Mouse (Mus musculus) intestine, embryonic 16.5 days (tissue): ENCODE data around the gene Prrc2a. TPM values are rescaled to one million over a fixed set of nuclear protein-coding genes. Genes with fewer than 3 reads are reported as not detected.

Source experiments
- ATAC-seq: fragments of 200-750 bp; cut with Nextera tagmentation; 2 replicates; pipeline ENCODE4 v1.8.0; 2017; ENCODE audit warnings: moderate TSS enrichment, moderate library complexity
- H3K27ac ChIP-seq: fragments of 300-500 bp; sonication (generic); 2 replicates; pipeline ENCODE4 v1.5.1; 2014; ENCODE audit warnings: mild to moderate bottlenecking, low read length
- H3K27me3 ChIP-seq: fragments of 300-500 bp; sonication (generic); replicated peaks from 2 replicates; pipeline ENCODE4 v1.6.1; 2014; ENCODE audit warnings: low read length, control low read depth, mixed read lengths; ENCODE audit not compliant: control insufficient read depth, insufficient read depth
- H3K36me3 ChIP-seq: fragments of 300-500 bp; sonication (generic); 2 replicates; pipeline ENCODE4 v1.6.1; 2014; ENCODE audit warnings: low read length, control low read depth; ENCODE audit not compliant: control insufficient read depth, insufficient read depth
- H3K4me1 ChIP-seq: fragments of 300-500 bp; sonication (generic); 2 replicates; pipeline ENCODE4 v1.6.1; 2014; ENCODE audit warnings: low read length, control low read depth, mixed read lengths; ENCODE audit not compliant: control insufficient read depth, insufficient read depth
- H3K4me2 ChIP-seq: fragments of 300-500 bp; sonication (generic); 2 replicates; pipeline ENCODE4 v1.6.1; 2014; ENCODE audit warnings: low read depth, low read length, control low read depth
- H3K4me3 ChIP-seq: fragments of 300-500 bp; sonication (generic); 2 replicates; pipeline ENCODE4 v1.5.1; 2014; ENCODE audit warnings: mild to moderate bottlenecking, low read length
- H3K9ac ChIP-seq: fragments of 300-500 bp; sonication (generic); 2 replicates; pipeline ENCODE4 v1.6.1; 2014; ENCODE audit warnings: low read depth, low read length
- H3K9me3 ChIP-seq: fragments of 300-500 bp; sonication (generic); 2 replicates; pipeline ENCODE4 v1.6.1; 2016; ENCODE audit warnings: low read length, control low read depth; ENCODE audit not compliant: control insufficient read depth
- WGBS: fragments of 180-500 bp; shearing (Covaris S2); extraction: QIAGEN DNeasy Blood & Tissue Kit; methylation state at CpG from one replicate; pipeline ENCODE4 v1.1.7; 2014; 5-methylcytosine and 5-hydroxymethylcytosine counted together
- polyA plus RNA-seq: library from polyadenylated mRNA; unstranded; fragments of >200 nt; fragmentation: Nextera tagmentation; extraction: Ambion mirVana; gene quantifications from 2 replicates; pipeline ENCODE4 v1.2.1, GENCODE M21; 2015

Gene Prrc2a
- polyA plus RNA-seq, 1 experiment from 2014 or later, result 103 TPM

DNA sequence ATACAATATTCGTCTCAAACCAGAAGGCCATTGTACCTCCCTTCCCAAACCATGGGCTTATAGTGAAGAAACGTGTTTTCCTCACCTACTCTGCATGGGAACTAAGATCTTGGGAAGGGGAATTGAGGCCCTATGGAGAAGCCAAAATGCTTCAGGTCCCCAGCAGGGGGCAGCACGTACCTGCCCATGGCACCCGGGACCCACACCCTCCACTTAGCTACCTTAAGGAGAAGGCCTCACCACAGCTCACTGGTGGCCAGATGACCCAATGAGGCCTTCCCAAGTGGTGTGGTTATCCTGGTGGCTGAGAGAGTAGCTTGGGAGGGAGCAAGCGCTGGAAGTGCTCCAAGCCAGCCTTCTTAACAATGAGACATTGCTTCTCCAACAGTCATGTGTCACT, 13.8 kb upstream of the Prrc2a start:
- Histone ChIP-seq H3K9ac (no peak overlapping the region), H3K4me3 (no peak overlapping the region), H3K27me3 (no peaks in the 10 kb centered on the region), H3K4me2 (no peak overlapping the region), H3K36me3 (no peaks in the 10 kb centered on the region), H3K9me3 (no peaks in the 10 kb centered on the region), H3K27ac (no peak overlapping the region), H3K4me1 (0 out of 2 replicates have a peak, but pooled peaks cover 2% of the 10 kb centered on the region)
- ATAC-seq, result peak; percentile 57
- WGBS, result 10% methylated on average over 5 of the region's 5 CpGs

DNA sequence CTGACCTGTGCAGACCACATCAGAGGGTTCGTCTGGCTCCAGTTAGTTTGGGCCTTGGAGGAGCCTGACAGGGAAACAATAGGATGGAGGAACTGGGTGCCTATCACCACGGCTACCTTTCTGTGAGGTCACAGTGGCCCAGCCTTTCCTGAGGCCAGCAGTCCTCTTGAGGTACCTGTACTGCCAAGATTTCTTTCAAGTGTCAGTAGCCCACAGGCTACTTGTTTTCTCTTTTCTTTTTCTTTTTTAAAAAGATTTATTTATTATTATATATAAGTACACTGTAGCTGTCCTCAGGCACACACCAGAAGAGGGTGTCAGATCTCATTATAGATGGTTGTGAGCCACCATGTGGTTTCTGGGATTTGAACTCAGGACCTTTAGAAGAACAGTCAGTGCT, 11.3 kb upstream of the Prrc2a start, which contains the start of gene Aif1:
Aif1 (minus strand) TSS at position 101 of the 400 bp plus-strand sequence.
- no peak within 1 kb of the TSS for H3K4me2 ChIP-seq
- no peaks in the 10 kb centered on the region for H3K27me3 ChIP-seq
- 46% methylated on average over 2 of the region's 2 CpGs for WGBS
- no peaks in the 10 kb centered on the region for H3K36me3 ChIP-seq
- no peak within 1 kb of the TSS for H3K9ac ChIP-seq
- no peak within 1 kb of the TSS for H3K4me3 ChIP-seq
- no peak within 1 kb of the TSS for H3K27ac ChIP-seq
- H3K9me3 ChIP-seq, result no peaks in the 10 kb centered on the region
- 0 out of 2 replicates have a peak, but pooled peaks cover 2% of the 10 kb centered on the region for H3K4me1 ChIP-seq
- ATAC-seq, result no peak

DNA sequence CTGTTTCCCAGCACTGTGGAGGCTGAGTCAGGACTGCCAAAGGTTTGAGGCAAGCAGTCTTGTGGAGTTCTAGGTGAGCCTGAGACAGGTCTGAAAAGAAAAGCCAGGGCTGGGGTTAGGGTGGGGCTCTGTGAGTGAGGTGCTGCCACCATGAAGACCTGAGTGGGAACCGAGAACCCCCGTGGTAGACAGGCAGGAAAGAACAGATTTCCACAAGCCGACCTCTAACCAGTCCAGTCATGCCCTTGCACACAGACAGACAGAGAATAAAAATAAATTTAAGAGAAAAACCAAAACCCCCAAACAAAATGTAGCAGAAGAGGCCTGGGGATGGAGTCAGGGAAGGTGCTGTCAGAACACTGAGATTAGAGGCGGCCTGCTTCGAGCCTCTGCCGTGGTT, 10.7 kb upstream of the Prrc2a start:
- Histone ChIP-seq H3K27ac (no peak overlapping the region), H3K4me2 (no peak overlapping the region), H3K4me3 (no peak overlapping the region), H3K27me3 (no peaks in the 10 kb centered on the region), H3K4me1 (0 out of 2 replicates have a peak, but pooled peaks cover 2% of the 10 kb centered on the region), H3K9me3 (no peaks in the 10 kb centered on the region), H3K36me3 (no peaks in the 10 kb centered on the region), H3K9ac (no peak overlapping the region)
- WGBS, result 80% methylated on average over 6 of the region's 6 CpGs
- no peak for ATAC-seq

GRCm38 (mm10) chr17:35174201-35174977, 9.7 kb upstream of the Prrc2a start:
- 57% methylated on average over 8 of the region's 8 CpGs for WGBS
- Histone ChIP-seq H3K4me2 (no peak overlapping the region), H3K27me3 (no peaks in the 10 kb centered on the region), H3K9me3 (no peaks in the 10 kb centered on the region), H3K4me3 (no peak overlapping the region), H3K36me3 (no peaks in the 10 kb centered on the region), H3K27ac (no peak overlapping the region), H3K4me1 (0 out of 2 replicates have a peak, but pooled peaks cover 2% of the 10 kb centered on the region), H3K9ac (no peak overlapping the region)
- ATAC-seq, result no peak

DNA sequence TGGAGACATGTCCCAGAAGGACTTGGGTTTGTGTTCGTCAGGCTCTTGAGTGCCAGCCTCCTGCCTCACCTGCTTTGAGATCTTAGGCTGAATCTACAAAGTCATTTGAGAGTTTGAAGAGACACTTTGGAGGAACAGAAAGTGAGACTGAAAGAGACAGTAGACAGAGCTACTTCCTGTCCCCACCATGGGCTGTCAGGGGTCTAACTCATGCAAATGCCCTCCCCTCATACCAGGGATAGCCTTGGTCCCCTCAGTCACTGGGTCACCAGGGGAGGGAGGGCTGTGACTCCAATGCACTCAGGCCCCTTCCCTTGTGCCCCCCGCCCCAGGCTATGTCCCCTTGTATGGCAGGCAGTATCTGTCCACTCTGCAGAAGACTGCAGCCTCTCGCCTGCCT, 8.6 kb upstream of the Prrc2a start:
- Histone ChIP-seq H3K9ac (0 out of 2 replicates have a peak overlapping the region, but pooled peaks have one; percentile 19), H3K4me3 (no peak overlapping the region), H3K36me3 (no peaks in the 10 kb centered on the region), H3K4me1 (0 out of 2 replicates have a peak, but pooled peaks cover 2% of the 10 kb centered on the region), H3K4me2 (no peak overlapping the region), H3K27ac (0 out of 2 replicates have a peak overlapping the region, but pooled peaks have one; percentile 33), H3K9me3 (no peaks in the 10 kb centered on the region), H3K27me3 (no peaks in the 10 kb centered on the region)
- WGBS, result 69% methylated on average over 3 of the region's 3 CpGs
- ATAC-seq, result no peak

DNA sequence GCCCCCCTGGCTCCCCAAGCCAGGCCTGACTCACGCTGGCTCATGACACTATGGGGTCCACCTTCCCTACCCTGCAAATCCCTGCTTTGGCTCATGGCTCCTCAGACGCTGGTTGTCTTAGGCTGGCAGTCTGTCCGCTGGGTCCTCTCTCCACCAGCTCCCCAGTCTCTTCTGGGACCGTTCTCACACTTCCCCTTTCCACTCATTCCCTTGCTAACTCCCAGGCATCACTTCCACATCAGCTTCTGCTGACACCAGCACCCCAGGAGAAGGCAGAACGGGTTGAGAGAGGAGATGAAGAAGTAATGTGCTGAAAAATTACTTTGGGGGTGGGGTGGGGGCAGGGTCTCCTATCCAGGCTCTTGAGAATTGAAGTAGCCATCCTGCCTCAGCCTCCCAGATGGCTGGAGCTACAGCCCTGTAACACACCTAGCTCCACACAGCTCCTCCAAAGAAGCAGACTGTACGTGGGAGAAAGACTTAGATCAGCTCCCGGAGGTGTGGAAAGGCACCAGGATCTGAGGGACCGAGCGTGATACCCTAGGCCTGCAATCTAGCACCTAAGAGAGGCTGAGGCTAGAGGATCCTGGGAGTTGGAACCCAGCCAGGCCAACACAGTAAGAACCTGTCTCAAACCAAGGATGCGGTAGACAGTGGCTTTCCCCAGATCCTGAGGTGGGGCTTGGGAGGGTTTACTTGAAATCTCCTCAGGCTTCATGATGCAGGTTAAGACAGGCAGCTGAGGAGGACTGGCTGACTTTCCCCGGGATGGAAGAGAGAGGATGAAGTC, 7.9 kb upstream of the Prrc2a start:
- no peaks in the 10 kb centered on the region for H3K27me3 ChIP-seq
- H3K4me3 ChIP-seq, result no peak overlapping the region
- peak overlapping the region; percentile 33; the same call in 1 of the 2 replicates for H3K27ac ChIP-seq
- ATAC-seq, result no peak
- no peak overlapping the region for H3K4me2 ChIP-seq
- no peaks in the 10 kb centered on the region for H3K9me3 ChIP-seq
- WGBS, result 71% methylated on average over 11 of the region's 11 CpGs
- 0 out of 2 replicates have a peak, but pooled peaks cover 2% of the 10 kb centered on the region for H3K4me1 ChIP-seq
- no peaks in the 10 kb centered on the region for H3K36me3 ChIP-seq
- H3K9ac ChIP-seq, result no peak overlapping the region

DNA sequence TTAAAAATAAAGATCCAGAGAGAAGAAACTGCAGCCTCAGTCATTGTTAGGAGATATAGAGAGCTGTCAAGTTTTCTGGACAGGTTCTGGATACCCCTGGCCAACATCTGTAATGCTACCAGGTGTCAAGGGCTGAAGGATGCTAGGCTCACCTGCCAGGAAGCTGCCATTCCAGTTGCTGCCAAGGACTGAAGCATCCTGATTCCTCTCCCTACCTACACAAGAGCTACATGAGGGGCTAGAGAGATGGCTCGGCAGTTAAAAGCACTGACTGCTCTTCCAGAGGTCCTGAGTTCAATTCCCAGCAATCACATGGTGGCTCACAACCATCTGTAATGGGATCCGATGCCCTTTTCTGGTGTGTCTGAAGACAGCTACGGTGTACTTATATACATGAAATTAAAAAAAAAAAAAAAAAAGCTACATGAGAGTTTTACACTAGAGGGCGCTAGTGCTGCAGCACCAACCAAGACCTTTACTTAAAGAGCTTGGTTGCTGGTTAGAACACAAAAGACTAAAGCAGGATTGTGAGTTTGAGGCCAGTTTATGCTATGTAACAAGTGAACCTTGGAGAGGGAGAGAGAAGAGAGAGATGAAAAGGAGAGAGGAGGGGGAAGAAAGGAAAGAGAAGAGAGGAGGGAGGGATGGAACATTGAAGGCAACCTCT, 4.0 kb upstream of the Prrc2a start:
- H3K27me3 ChIP-seq, result no peaks in the 10 kb centered on the region
- H3K36me3 ChIP-seq, result no peaks in the 10 kb centered on the region
- H3K9me3 ChIP-seq, result no peaks in the 10 kb centered on the region
- H3K9ac ChIP-seq, result no peak overlapping the region
- 15% methylated on average over 4 of the region's 4 CpGs for WGBS
- H3K4me2 ChIP-seq, result no peak overlapping the region
- H3K4me1 ChIP-seq, result peaks cover 9% of the 10 kb centered on the region
- H3K4me3 ChIP-seq, result no peak overlapping the region
- no peak overlapping the region for H3K27ac ChIP-seq
- ATAC-seq, result no peak

DNA sequence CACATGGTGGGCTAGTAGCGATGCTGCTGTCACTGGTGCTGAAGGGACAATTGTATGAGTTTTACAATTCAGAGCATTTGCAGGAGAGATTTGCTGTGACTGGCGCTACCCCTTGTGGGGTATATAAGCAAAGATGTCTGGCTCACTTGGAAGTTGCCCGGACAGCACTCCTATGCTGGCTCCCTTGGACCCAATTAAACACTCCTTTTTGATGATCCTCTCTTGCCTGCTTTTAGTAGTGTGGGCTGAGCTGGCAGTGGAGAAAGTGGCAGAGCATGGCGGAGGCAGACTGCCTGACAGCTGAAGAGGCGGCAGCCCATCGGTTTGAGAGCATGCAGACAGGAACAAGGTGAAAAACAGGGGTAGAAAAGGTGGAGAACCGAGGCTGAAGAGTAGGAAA, 3.1 kb upstream of the Prrc2a start:
- no peak for ATAC-seq
- no peaks in the 10 kb centered on the region for H3K9me3 ChIP-seq
- H3K9ac ChIP-seq, result no peak overlapping the region
- no peaks in the 10 kb centered on the region for H3K36me3 ChIP-seq
- H3K27ac ChIP-seq, result no peak overlapping the region
- H3K27me3 ChIP-seq, result no peaks in the 10 kb centered on the region
- H3K4me3 ChIP-seq, result no peak overlapping the region
- H3K4me1 ChIP-seq, result peaks cover 12% of the 10 kb centered on the region
- H3K4me2 ChIP-seq, result no peak overlapping the region
- WGBS, result 88% methylated on average over 7 of the region's 7 CpGs
